Mouse (Mus musculus) left cerebral cortex, postnatal 25 days (tissue): ENCODE measurements at regions not wholly inside any gene's neighbourhood (a gene's known extent, or its start where the extent isn't known, plus 50 kb on each side); places are given as distances from the start of the nearest gene placed in this dataset.
"Not testable (repeated sequence)": the region's sequence is repeated elsewhere in the genome, so short reads cannot be mapped to it uniquely, and the experiment has no call there.

Source experiments
- DNase-seq, 2 experiments: peaks; one replicate each; pipeline ENCODE4 v3.0.0; 2022; ENCODE audit warnings: low spot score in 2 of 2, mixed read lengths in 1 of 2
- intact Hi-C: fragments of 180-260 bp; cut with DNase I; formaldehyde crosslinking; loops from one replicate; pipeline ENCODE4 v1.15.1; 2025

DNA sequence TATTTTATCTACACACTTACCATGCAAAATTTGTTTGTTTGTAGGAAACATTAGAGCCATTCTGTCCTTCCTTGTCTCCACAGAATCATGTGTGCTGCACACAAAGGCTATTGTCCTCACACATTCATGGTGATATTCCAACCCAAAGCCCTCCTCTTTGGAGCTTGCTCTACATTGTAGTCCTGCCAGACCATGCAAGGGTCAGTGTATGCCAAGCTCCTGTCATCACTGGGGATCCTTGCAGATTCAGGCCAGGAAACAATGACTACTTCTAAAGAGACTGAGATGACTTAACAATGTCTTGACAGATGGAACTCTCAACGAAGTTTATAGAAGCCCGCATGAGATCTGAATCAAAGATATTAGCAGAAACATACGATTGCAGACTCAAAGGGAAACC lies 137.4 kb upstream of the Thrb start:
- intact Hi-C loops = no loop called here
- no peak for DNase-seq

DNA sequence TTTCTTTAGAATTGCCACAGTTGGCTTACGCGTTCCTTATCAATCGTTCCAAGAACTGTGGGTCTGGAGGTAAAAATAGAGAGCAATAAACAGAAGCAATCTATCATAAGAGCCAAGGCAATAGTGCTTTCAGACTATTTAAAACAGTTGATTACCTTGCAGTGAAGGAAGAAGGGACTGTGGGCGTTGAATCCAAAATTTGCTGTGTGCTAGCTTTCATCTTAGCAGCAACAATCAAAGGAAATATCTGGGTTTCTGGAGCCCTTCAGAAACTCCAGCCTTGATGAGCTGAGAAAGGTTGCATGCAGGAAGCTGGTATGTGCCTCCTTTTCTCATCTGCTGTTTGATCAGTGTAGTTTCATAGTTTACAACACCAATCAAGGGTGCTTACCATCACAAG lies 136.1 kb upstream of the Thrb start:
- intact Hi-C loops = no loop called here
- DNase-seq = peak in 1 of 2 experiments; percentile 43

DNA sequence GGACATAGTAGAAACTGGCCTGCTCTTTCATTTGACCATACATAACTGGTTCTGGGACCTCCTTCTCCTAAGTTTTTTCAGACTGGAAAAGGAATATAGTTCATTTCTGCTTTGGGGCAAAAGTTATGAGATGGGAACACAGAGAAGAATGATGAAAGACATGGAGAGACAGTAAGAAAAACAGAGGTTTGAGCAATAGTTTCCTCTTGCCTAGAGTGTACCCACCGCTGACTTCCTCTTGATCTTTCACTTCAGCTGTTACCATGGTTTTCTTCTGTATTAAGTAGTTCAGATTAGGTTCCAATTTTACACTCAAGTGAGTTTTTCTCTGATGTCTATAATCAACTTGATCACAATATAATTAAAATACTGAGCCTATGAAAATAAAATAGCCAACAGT lies 120.7 kb upstream of the Thrb start:
- intact Hi-C loops = no loop called here
- DNase-seq = no peak

DNA sequence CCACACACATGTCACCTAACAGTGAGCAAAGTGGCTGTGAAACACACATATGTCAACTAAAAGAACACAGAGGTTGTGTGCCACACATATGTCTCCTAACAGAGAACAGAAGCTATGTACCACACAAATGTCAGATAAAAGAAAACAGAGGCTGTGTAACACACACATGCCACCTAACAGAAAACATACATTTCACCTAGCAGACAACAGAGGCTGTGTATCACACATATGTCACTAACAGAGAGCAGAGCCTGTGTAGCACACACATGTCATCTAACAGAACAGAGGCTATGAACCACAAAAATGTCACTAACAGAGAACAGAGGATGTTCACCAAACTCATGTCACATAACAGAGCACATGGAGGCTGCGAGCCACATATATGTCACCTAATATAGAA lies 103.6 kb upstream of the Thrb start:
- intact Hi-C loops = no loop called here
- DNase-seq = no peak

DNA sequence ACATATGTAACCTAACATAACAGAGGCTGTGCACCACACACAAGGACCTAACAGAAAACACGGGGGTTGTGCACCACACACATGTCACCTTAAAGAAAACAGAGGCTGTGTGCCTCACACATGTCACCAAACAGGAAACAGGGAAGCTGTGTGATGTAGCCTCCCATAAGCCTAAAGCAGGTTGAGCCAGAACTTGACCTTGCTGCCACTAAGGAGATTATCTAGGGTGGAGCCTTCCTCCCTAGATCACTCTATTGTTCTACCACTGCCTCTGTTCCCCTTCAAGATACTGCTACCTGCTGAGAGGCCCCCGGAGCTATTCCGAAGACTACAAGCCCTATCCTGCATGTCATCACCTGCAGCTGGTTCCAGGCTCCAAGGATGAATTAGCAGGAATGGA lies 100.1 kb upstream of the Thrb start:
- DNase-seq, intact Hi-C loops: not testable (repeated sequence)

DNA sequence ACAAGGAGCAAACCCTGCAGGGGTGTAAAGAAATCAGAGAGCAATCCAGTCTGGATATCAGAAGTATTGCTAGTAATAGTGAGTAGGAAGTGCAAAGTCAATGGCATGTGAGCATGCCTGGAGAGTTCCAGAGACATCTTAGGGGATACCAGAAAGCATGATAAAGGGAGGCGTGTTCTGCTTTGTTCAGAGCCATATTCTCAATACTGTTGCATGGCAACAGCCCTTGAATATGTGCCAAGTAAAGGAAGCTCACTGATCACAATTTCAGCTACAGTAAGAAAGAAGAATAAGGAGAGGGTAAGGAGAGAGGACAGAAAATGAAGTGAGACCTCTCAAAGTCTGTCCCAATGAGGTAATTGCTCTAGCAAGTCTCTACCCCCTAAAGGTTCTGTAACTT lies 92.1 kb upstream of the Thrb start:
- intact Hi-C loops = no loop called here
- peak; percentile 5 to 10 for DNase-seq

DNA sequence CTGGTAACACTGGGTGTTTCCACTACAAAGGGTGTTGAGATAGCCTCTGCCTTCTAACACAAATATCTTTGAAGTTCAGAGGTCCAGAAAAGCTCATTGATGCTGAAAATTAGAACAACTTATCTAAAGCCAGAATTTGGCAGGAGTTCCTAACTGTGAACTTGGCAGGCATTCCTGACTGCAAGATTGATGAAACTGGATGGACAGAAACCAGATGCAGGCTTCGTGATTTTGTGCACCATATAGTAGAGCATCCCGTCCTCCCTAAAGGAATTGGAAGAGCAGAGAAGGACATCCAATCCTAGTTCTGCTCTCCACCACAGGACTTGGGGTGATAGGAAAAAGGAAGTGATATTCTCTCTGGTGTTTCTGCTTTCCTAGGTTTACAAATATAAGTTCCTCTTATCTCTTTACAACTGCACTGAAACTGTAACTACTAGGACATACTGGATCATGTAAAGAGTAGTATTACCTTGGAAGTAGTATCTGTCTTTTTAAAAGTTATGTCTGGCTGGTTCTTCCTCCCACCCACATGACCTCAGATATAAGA lies 90.9 kb upstream of the Thrb start:
- DNase-seq = no peak
- intact Hi-C loops = no loop called here

DNA sequence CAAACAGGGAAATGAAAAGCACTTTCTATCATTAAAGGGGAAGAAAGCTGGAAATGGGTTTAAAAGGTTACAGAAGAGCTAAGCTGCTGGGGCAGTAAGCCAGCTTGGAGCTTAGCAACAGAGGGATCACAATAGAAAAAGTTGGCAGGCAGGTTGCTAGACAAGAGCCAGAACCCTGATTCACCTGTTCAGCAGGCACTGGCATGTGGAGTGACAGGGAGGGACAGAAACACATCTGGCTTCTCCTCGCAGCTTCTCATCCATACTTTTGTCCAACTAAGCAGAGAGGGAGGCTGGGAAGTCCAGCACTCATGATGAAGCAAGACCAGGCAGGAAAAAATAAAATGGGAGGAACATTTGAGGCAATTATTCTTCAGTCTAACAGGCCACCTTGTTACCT lies 81.3 kb upstream of the Thrb start:
- DNase-seq = no peak
- intact Hi-C loops = no loop called here

DNA sequence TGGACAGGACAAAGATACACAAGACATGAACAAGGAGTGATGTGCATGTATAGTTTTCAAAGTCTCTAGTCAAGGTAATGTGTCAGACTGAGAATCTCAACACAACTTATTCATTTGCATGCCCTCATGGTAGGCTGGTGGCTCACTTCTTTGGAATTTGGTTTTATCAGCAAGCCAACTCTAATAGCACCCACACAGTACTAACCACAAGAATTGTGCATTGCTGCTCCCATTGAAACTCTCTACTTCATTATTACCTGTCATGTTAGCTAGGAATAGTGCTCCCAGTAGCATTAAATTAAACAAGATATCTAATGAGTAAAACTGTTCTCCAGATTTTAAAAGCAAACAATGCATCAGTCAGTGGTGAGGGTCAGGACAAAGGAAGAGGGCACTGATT lies 70.5 kb upstream of the Thrb start:
- intact Hi-C loops = no loop called here
- no peak for DNase-seq

DNA sequence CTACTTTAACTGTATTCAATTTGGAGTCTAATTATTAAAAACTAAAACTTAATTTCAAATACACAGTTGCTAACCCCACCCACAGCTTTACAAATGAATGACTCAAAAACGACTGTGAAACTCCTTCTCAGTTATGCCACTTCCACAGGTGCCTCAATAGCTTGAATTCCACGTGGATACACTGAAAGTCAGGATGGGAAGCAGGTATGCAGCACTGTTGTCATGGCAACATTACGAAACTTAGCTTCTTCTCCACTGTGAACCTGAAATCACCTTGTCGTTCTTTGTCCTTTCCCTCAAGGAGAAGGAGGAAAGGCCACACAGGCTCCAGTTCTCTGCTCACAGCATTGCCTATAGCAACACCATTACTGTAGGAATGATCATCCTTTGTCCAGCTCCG lies 60.5 kb upstream of the Thrb start:
- intact Hi-C loops = no loop called here
- no peak for DNase-seq

DNA sequence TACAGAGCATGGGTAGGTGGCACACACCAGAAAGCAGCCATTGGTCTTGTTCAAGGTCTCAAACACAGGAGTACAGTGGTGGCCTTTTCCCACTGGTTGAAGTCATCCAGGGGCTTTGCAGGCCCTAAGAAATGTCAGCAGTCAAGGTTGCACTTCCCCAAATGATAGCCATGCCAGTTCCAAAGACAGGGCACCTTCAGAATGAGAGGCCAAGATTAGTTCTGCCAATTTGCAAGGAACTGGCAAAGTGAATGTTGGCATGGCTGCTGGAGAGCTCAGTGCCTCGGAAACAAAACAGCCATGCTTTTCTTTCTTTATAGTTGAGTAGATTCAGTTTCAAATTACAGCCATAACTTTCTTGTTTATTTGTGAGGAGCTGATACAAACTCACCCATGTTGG lies 57.7 kb upstream of the Thrb start:
- intact Hi-C loops = no loop called here
- DNase-seq = peak in 1 of 2 experiments; percentile 4

DNA sequence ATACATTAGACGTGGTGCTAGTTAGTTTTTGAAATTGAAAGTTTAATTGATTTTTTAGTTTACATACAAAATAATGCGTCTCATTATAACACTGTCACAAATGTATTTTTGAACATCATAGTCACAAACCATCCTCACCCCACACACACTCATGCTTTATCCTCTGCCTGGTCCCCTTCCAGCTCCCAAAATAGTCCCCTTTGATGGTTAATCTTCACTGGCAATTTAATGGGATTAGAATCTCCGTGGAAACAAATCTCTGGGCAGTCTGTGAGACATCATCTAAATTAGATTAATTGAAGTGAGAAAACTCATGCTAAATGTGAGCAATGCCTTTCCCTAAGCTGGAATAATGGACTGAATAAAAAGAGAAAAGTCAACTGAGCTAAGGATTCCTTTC lies 54.0 kb upstream of the Thrb start:
- intact Hi-C loops = no loop called here
- peak in 1 of 2 experiments; percentile 19 for DNase-seq

DNA sequence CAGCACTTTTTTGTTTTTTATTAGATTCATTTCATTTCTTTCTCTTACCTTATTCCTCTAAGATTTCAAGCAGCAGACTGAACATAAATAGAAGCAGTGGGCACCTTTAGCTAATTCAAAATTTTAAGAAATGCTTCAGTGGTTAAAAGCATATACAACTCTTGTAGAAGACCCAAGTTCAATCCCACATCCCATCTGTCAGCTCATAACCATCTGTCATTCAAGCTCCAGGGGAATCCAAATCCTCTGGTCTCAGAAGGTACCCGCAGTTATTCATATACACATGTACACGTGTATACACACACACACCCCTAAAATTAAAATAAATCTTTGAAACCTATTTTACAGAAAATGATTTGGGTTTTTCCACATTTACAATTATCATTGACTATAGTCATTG lies 52.9 kb upstream of the Thrb start:
- intact Hi-C loops = loop anchor here (1.0 kb wide), 1 partner anchor 93 kb away; no protein-coding TSS in a partner anchor
- DNase-seq = peak; percentile 21 to 90
